Mouse (Mus musculus) megakaryocyte-erythroid progenitor cell, adult 5-6 weeks (primary cell): ENCODE results near the gene Ube2j1. TPM values are rescaled to one million over a fixed set of nuclear protein-coding genes. Genes with fewer than 3 reads are reported as not detected.

Experiments used
- ATAC-seq: replicated peaks from 2 replicates; pipeline ENCODE4 v1.8.0; 2016; ENCODE audit warnings: mild to moderate bottlenecking, inconsistent platforms; ENCODE audit not compliant: severe bottlenecking, poor library complexity, low FRiP score, low TSS enrichment
- total RNA-seq, 2 experiments: library from RNA; stranded (forward) in 1 of 2; stranded (reverse) in 1 of 2; fragments of 200-1000, 215-1000 nt in 1 of 2; fragments of >200 nt in 1 of 2; fragmentation: Nextera tagmentation in 1 of 2; gene quantifications; 2 replicates each; pipeline ENCODE4 v1.2.3; 2014 to 2017

The Ube2j1 gene
- 37.2 and 51.3 TPM in 2 replicates for total RNA-seq (2014; fragmentation: Nextera tagmentation)
- 43.5 and 48.0 TPM in 2 replicates for total RNA-seq (2017)

- ATAC-seq = peak; percentile 82
Measured at GRCm38 (mm10) chr4:33031195-33031960, at the start of gene Ube2j1. Ube2j1 (plus strand) TSS chr4:33031416.

- no peak for ATAC-seq
Measured at GRCm38 (mm10) chr4:32981617-32982016, 49.6 kb upstream of the Ube2j1 start.

GRCm38 (mm10) chr4:32982041-32982715 lies 49.0 kb upstream of the Ube2j1 start:
- ATAC-seq = no peak

GRCm38 (mm10) chr4:32982716-32983175 lies 48.5 kb upstream of the Ube2j1 start, which contains the start of gene Rragd:
Rragd (plus strand) TSS chr4:32983037.
- ATAC-seq = no peak

GRCm38 (mm10) chr4:32983176-32984155 lies 47.8 kb upstream of the Ube2j1 start:
- no peak for ATAC-seq

- no peak for ATAC-seq
Measured at GRCm38 (mm10) chr4:32984242-32984641, 47.0 kb upstream of the Ube2j1 start.

GRCm38 (mm10) chr4:32984801-32985675 lies 46.2 kb upstream of the Ube2j1 start:
- ATAC-seq = no peak

GRCm38 (mm10) chr4:32985684-32986083 lies 45.5 kb upstream of the Ube2j1 start:
- no peak for ATAC-seq

GRCm38 (mm10) chr4:32987006-32987405 lies 44.2 kb upstream of the Ube2j1 start:
- peak; percentile 97 for ATAC-seq

- ATAC-seq = no peak
Measured at GRCm38 (mm10) chr4:32989346-32989745, 41.9 kb upstream of the Ube2j1 start.

GRCm38 (mm10) chr4:32994168-32994567 lies 37.0 kb upstream of the Ube2j1 start:
- ATAC-seq = no peak

- no peak for ATAC-seq
Measured at GRCm38 (mm10) chr4:32996083-32996482, 35.1 kb upstream of the Ube2j1 start.

GRCm38 (mm10) chr4:32997571-32997970 lies 33.6 kb upstream of the Ube2j1 start:
- no peak for ATAC-seq

- ATAC-seq = no peak
Measured at GRCm38 (mm10) chr4:32998996-32999395, 32.2 kb upstream of the Ube2j1 start.

GRCm38 (mm10) chr4:33002081-33002480 lies 29.1 kb upstream of the Ube2j1 start:
- no peak for ATAC-seq

GRCm38 (mm10) chr4:33005595-33006470 lies 25.4 kb upstream of the Ube2j1 start:
- peak; percentile 65; the same call in 1 of the 2 replicates for ATAC-seq

GRCm38 (mm10) chr4:33006844-33007243 lies 24.4 kb upstream of the Ube2j1 start:
- no peak for ATAC-seq
